Mouse (Mus musculus): ENCODE measurements around the gene Cdh4. TPM values are rescaled to one million over a fixed set of nuclear protein-coding genes. Genes with fewer than 3 reads are reported as not detected.

Cdh4 gene
- polyA plus RNA-seq, 1 experiment = 0.55 TPM

GRCm38 (mm10) chr2:179838036-179838435 is 395.8 kb downstream of the Cdh4 start:
- Histone ChIP-seq H3K27ac (ENCODE audit: control insufficient read depth, insufficient read depth, low read depth, low read length, poor library complexity) (no peak overlapping the region), H3K4me1 (ENCODE audit: control insufficient read depth, insufficient read depth, low read length) (no peaks in the 10 kb centered on the region), H3K4me3 (replicated peaks; ENCODE audit: control insufficient read depth, low read depth, low read length) (no peak overlapping the region)
- 81% methylated on average over 7 of the region's 7 CpGs for WGBS
- TF ChIP-seq POLR2A (IDR thresholded peaks at IDR 0.05; ENCODE audit: borderline replicate concordance, control insufficient read depth, low read depth, low read length) (no peak), CTCF (IDR thresholded peaks at IDR 0.05; ENCODE audit: control insufficient read depth, insufficient read depth, low read length) (no peak)

- 78% methylated on average over 12 of the region's 12 CpGs for WGBS
- H3K4me3 ChIP-seq (replicated peaks; ENCODE audit: control insufficient read depth, low read depth, low read length) = no peak overlapping the region
- TF ChIP-seq POLR2A (IDR thresholded peaks at IDR 0.05; ENCODE audit: borderline replicate concordance, control insufficient read depth, low read depth, low read length) = no peak
- TF ChIP-seq CTCF (IDR thresholded peaks at IDR 0.05; ENCODE audit: control insufficient read depth, insufficient read depth, low read length) = no peak
- no peak overlapping the region for H3K27ac ChIP-seq (ENCODE audit: control insufficient read depth, insufficient read depth, low read depth, low read length, poor library complexity)
- H3K4me1 ChIP-seq (ENCODE audit: control insufficient read depth, insufficient read depth, low read length) = no peaks in the 10 kb centered on the region
Measured at GRCm38 (mm10) chr2:179842610-179843389, 400.6 kb downstream of the Cdh4 start.

GRCm38 (mm10) chr2:179849732-179850131 is 407.5 kb downstream of the Cdh4 start:
- TF ChIP-seq CTCF (IDR thresholded peaks at IDR 0.05; ENCODE audit: control insufficient read depth, insufficient read depth, low read length) (no peak), POLR2A (IDR thresholded peaks at IDR 0.05; ENCODE audit: borderline replicate concordance, control insufficient read depth, low read depth, low read length) (no peak)
- 58% methylated on average over 9 of the region's 9 CpGs for WGBS
- Histone ChIP-seq H3K27ac (ENCODE audit: control insufficient read depth, insufficient read depth, low read depth, low read length, poor library complexity) (no peak overlapping the region), H3K4me1 (ENCODE audit: control insufficient read depth, insufficient read depth, low read length) (no peaks in the 10 kb centered on the region), H3K4me3 (replicated peaks; ENCODE audit: control insufficient read depth, low read depth, low read length) (no peak overlapping the region)

DNA sequence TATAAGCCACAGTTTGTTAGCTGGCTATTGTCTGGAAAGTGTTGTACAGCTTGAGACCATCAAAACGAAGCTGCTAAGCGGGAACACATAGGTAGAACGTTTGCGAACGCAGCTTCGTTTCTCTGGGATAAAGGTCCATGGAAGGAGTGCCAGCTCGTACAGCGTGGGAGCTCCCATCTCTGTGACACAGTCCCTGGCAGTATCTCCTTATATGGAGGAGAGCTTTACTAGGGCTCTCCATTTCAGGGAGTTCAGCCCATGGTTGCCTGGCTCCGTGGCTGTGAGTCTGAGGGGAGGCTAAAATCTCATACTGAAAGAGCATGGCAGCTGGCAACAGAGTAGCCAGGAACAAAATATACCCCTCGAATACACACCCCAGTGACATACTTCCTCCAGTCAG is 409.9 kb downstream of the Cdh4 start:
- TF ChIP-seq POLR2A (IDR thresholded peaks at IDR 0.05; ENCODE audit: borderline replicate concordance, control insufficient read depth, low read depth, low read length) = no peak
- TF ChIP-seq CTCF (IDR thresholded peaks at IDR 0.05; ENCODE audit: control insufficient read depth, insufficient read depth, low read length) = no peak
- no peak overlapping the region for H3K27ac ChIP-seq (ENCODE audit: control insufficient read depth, insufficient read depth, low read depth, low read length, poor library complexity)
- H3K4me3 ChIP-seq (replicated peaks; ENCODE audit: control insufficient read depth, low read depth, low read length) = no peak overlapping the region
- H3K4me1 ChIP-seq (ENCODE audit: control insufficient read depth, insufficient read depth, low read length) = no peaks in the 10 kb centered on the region
- 72% methylated on average over 10 of the region's 10 CpGs for WGBS

- TF ChIP-seq POLR2A (IDR thresholded peaks at IDR 0.05; ENCODE audit: borderline replicate concordance, control insufficient read depth, low read depth, low read length) = no peak
- no peak for TF ChIP-seq CTCF (IDR thresholded peaks at IDR 0.05; ENCODE audit: control insufficient read depth, insufficient read depth, low read length)
- Histone ChIP-seq H3K4me3 (replicated peaks; ENCODE audit: control insufficient read depth, low read depth, low read length) (no peak overlapping the region), H3K4me1 (ENCODE audit: control insufficient read depth, insufficient read depth, low read length) (no peaks in the 10 kb centered on the region), H3K27ac (ENCODE audit: control insufficient read depth, insufficient read depth, low read depth, low read length, poor library complexity) (no peak overlapping the region)
- 77% methylated on average over 11 of the region's 11 CpGs for WGBS
Measured at GRCm38 (mm10) chr2:179852862-179853261, 410.6 kb downstream of the Cdh4 start.

DNA sequence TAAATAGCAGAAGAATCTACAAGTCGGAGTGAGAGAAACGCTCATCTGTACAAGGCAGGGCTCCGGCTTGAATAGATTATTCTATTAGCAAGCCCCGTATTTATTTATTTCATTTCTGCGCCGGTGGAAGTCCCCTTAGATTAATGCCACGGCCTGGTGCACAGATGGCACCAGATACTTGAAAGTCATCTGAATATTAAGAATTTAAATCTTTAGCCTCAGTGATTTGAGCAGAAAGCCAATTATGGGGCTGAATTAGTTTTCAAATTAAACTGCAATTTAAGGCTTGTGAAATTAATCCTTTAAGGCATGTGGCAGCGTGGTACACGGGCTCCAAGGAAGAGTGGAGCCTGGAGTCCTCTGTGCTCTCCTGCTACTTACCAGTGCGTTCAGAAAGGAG is 411.7 kb downstream of the Cdh4 start:
- H3K4me1 ChIP-seq (ENCODE audit: control insufficient read depth, insufficient read depth, low read length) = no peaks in the 10 kb centered on the region
- 81% methylated on average over 10 of the region's 10 CpGs for WGBS
- TF ChIP-seq CTCF (IDR thresholded peaks at IDR 0.05; ENCODE audit: control insufficient read depth, insufficient read depth, low read length) = no peak
- TF ChIP-seq POLR2A (IDR thresholded peaks at IDR 0.05; ENCODE audit: borderline replicate concordance, control insufficient read depth, low read depth, low read length) = no peak
- H3K4me3 ChIP-seq (replicated peaks; ENCODE audit: control insufficient read depth, low read depth, low read length) = no peak overlapping the region
- H3K27ac ChIP-seq (ENCODE audit: control insufficient read depth, insufficient read depth, low read depth, low read length, poor library complexity) = no peak overlapping the region

- Histone ChIP-seq H3K4me3 (replicated peaks; ENCODE audit: control insufficient read depth, low read depth, low read length) (no peak overlapping the region), H3K4me1 (ENCODE audit: control insufficient read depth, insufficient read depth, low read length) (no peaks in the 10 kb centered on the region), H3K27ac (ENCODE audit: control insufficient read depth, insufficient read depth, low read depth, low read length, poor library complexity) (no peak overlapping the region)
- 52% methylated on average over 4 of the region's 4 CpGs for WGBS
- no peak for TF ChIP-seq CTCF (IDR thresholded peaks at IDR 0.05; ENCODE audit: control insufficient read depth, insufficient read depth, low read length)
- TF ChIP-seq POLR2A (IDR thresholded peaks at IDR 0.05; ENCODE audit: borderline replicate concordance, control insufficient read depth, low read depth, low read length) = no peak
Measured at GRCm38 (mm10) chr2:179857086-179857485, 414.9 kb downstream of the Cdh4 start.

DNA sequence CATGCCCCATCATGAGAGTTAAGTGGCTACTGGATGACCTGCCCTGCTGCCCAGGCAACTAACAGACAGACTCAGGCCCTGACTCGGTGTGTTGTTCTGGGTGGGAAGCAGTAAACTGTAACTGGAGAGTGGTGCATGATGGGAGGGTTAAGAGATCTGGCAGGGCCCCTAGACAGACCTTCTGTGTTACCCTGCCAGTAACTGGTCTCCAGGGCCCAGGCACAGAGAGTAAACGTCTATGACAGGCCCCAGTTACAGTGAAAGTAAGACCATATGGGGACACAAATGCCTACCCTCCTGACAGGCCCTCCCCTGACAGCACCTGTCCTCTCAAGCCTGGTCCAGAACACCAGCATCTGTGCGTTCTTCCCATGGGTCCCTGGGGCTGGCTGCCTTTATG is 420.4 kb downstream of the Cdh4 start:
- 75% methylated on average over 3 of the region's 3 CpGs for WGBS
- H3K4me1 ChIP-seq (ENCODE audit: control insufficient read depth, insufficient read depth, low read length) = no peaks in the 10 kb centered on the region
- TF ChIP-seq POLR2A (IDR thresholded peaks at IDR 0.05; ENCODE audit: borderline replicate concordance, control insufficient read depth, low read depth, low read length) (no peak), CTCF (IDR thresholded peaks at IDR 0.05; ENCODE audit: control insufficient read depth, insufficient read depth, low read length) (no peak)
- no peak overlapping the region for H3K27ac ChIP-seq (ENCODE audit: control insufficient read depth, insufficient read depth, low read depth, low read length, poor library complexity)
- H3K4me3 ChIP-seq (replicated peaks; ENCODE audit: control insufficient read depth, low read depth, low read length) = no peak overlapping the region
